Mouse (Mus musculus) G1E (cell line): ENCODE data around the gene Hdac4.

Experiments
- CTCF ChIP-seq: IDR thresholded peaks from 2 replicates; pipeline ENCODE4 v1.5.1; 2012; ENCODE audit warnings: low read depth, low read length, inconsistent platforms, mixed read lengths
- GATA1 ChIP-seq: IDR thresholded peaks from 2 replicates; pipeline ENCODE4 v1.6.1; 2012; ENCODE audit warnings: borderline replicate concordance, low read length, inconsistent platforms, mixed read lengths
- GATA2 ChIP-seq: IDR thresholded peaks from 2 replicates; pipeline ENCODE4 v1.6.1; 2012; ENCODE audit warnings: low read depth, low read length, inconsistent platforms, borderline replicate concordance
- POLR2AphosphoS5 ChIP-seq: IDR thresholded peaks from 2 replicates; pipeline ENCODE4 v1.6.1; 2012; ENCODE audit warnings: low read depth, low read length, inconsistent platforms; ENCODE audit not compliant: insufficient replicate concordance
- TAL1 ChIP-seq: conservative IDR thresholded peaks from 2 replicates; pipeline ENCODE4 v1.6.1; 2012; ENCODE audit warnings: low read depth, low read length, inconsistent platforms, mixed read lengths

DNA sequence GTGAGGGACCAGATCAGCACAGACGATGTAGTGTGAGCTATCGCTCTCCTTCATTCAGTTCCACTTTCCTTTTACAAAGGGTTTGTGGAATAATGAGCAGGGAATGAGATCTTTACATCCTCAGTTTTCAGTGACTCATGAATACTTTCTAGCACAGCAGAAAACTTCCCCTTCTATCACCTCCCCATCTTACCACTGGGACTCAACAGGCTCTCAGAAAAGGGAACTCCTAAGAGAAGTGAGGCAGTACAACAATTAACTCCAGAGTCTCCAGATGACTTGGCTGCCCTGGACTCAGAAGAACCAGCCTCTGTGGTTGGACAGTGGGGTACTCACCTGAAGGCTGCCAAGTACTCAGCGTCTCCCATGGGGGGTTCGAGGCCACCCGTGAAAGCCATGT lies 240.5 kb downstream of the Hdac4 start:
- no peak for TF ChIP-seq CTCF
- TF ChIP-seq GATA1, result no peak
- TF ChIP-seq GATA2, result no peak
- no peak for TF ChIP-seq TAL1
- no peak for TF ChIP-seq POLR2AphosphoS5
